Mouse (Mus musculus): ENCODE data around the gene Mthfd1l. TPM values are rescaled to one million over a fixed set of nuclear protein-coding genes. Genes with fewer than 3 reads are reported as not detected.

The Mthfd1l gene
- total and polyA plus RNA-seq, 3 experiments, result 53.4 to 237 (median 89.6) TPM

- DNase-seq (ENCODE audit: low spot score), result no peak
- no peaks in the 10 kb centered on the region for H3K9me3 ChIP-seq (replicated peaks)
- TF ChIP-seq POLR2AphosphoS5 (IDR thresholded peaks at IDR 0.05; ENCODE audit: insufficient replicate concordance, low read depth, low read length) (no peak), CTCF (IDR thresholded peaks at IDR 0.05; ENCODE audit: low read depth, low read length) (no peak), GATA2 (IDR thresholded peaks at IDR 0.05; ENCODE audit: borderline replicate concordance, low read depth, low read length) (no peak), GATA1 (IDR thresholded peaks at IDR 0.05; ENCODE audit: borderline replicate concordance, low read length) (no peak), TAL1 (conservative IDR thresholded peaks at IDR 0.05; ENCODE audit: low read depth, low read length) (no peak)
- no peaks in the 10 kb centered on the region for H3K4me1 ChIP-seq (ENCODE audit: insufficient read depth, low read depth, low read length)
- no peak overlapping the region for H3K4me3 ChIP-seq (ENCODE audit: low read depth, low read length)
- H3K27me3 ChIP-seq (ENCODE audit: insufficient read depth, low read length), result no peaks in the 10 kb centered on the region
- H3K36me3 ChIP-seq (replicated peaks), result peaks cover 91% of the 10 kb centered on the region
- ATAC-seq (ENCODE audit: extremely low read depth, insufficient number of reproducible peaks, low FRiP score, poor library complexity, severe bottlenecking), result no peak
Measured at GRCm38 (mm10) chr10:4054589-4054988, 81.7 kb downstream of the Mthfd1l start.

- no peak overlapping the region for H3K4me3 ChIP-seq (ENCODE audit: low read depth, low read length)
- no peaks in the 10 kb centered on the region for H3K27me3 ChIP-seq (ENCODE audit: insufficient read depth, low read length)
- H3K36me3 ChIP-seq (replicated peaks), result peaks cover 90% of the 10 kb centered on the region
- H3K9me3 ChIP-seq (replicated peaks), result no peaks in the 10 kb centered on the region
- no peak for TF ChIP-seq TAL1 (conservative IDR thresholded peaks at IDR 0.05; ENCODE audit: low read depth, low read length)
- TF ChIP-seq GATA2 (IDR thresholded peaks at IDR 0.05; ENCODE audit: borderline replicate concordance, low read depth, low read length), result no peak
- TF ChIP-seq GATA1 (IDR thresholded peaks at IDR 0.05; ENCODE audit: borderline replicate concordance, low read length), result no peak
- DNase-seq (ENCODE audit: low spot score) (no peak), ATAC-seq (ENCODE audit: extremely low read depth, insufficient number of reproducible peaks, low FRiP score, poor library complexity, severe bottlenecking) (no peak)
- no peaks in the 10 kb centered on the region for H3K4me1 ChIP-seq (ENCODE audit: insufficient read depth, low read depth, low read length)
Measured at GRCm38 (mm10) chr10:4057397-4057796, 84.5 kb downstream of the Mthfd1l start.

DNA sequence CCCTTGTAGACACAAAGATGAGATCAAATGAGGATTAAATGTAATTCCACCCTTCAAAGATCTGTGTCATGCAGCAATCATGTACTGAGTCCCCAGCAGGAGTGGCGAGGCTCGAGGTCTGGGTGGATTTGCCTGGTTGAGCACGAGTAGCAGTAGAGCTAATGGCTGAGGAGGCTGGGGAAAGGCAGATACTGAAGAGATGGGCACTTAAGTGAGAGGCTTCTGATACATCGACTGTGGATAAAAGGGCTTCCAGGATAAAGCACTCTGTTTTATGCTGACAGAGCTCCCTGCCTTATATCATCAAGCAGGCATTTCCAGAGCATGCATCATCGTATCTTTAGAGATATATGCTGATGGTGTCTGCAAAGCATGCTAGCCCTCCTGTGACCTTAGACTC, 84.9 kb downstream of the Mthfd1l start:
- ATAC-seq (ENCODE audit: extremely low read depth, insufficient number of reproducible peaks, low FRiP score, poor library complexity, severe bottlenecking) (no peak), DNase-seq (ENCODE audit: low spot score) (no peak)
- H3K36me3 ChIP-seq (replicated peaks), result peaks cover 90% of the 10 kb centered on the region
- TF ChIP-seq GATA1 (IDR thresholded peaks at IDR 0.05; ENCODE audit: borderline replicate concordance, low read length), result no peak
- TF ChIP-seq TAL1 (conservative IDR thresholded peaks at IDR 0.05; ENCODE audit: low read depth, low read length), result no peak
- no peak for TF ChIP-seq POLR2AphosphoS5 (IDR thresholded peaks at IDR 0.05; ENCODE audit: insufficient replicate concordance, low read depth, low read length)
- TF ChIP-seq CTCF (IDR thresholded peaks at IDR 0.05; ENCODE audit: low read depth, low read length), result no peak
- no peaks in the 10 kb centered on the region for H3K27me3 ChIP-seq (ENCODE audit: insufficient read depth, low read length)
- no peaks in the 10 kb centered on the region for H3K9me3 ChIP-seq (replicated peaks)
- H3K4me1 ChIP-seq (ENCODE audit: insufficient read depth, low read depth, low read length), result no peaks in the 10 kb centered on the region
- no peak overlapping the region for H3K4me3 ChIP-seq (ENCODE audit: low read depth, low read length)

- Histone ChIP-seq H3K27me3 (ENCODE audit: insufficient read depth, low read length) (no peaks in the 10 kb centered on the region), H3K9me3 (replicated peaks) (no peaks in the 10 kb centered on the region), H3K4me3 (ENCODE audit: low read depth, low read length) (no peak overlapping the region), H3K36me3 (replicated peaks) (peaks cover 94% of the 10 kb centered on the region), H3K4me1 (ENCODE audit: insufficient read depth, low read depth, low read length) (peaks cover 4% of the 10 kb centered on the region; the same call in 1 of the 2 replicates)
- ATAC-seq (ENCODE audit: extremely low read depth, insufficient number of reproducible peaks, low FRiP score, poor library complexity, severe bottlenecking), result no peak
- DNase-seq (ENCODE audit: low spot score), result no peak
- TF ChIP-seq TAL1 (conservative IDR thresholded peaks at IDR 0.05; ENCODE audit: low read depth, low read length) (no peak), GATA2 (IDR thresholded peaks at IDR 0.05; ENCODE audit: borderline replicate concordance, low read depth, low read length) (no peak), GATA1 (IDR thresholded peaks at IDR 0.05; ENCODE audit: borderline replicate concordance, low read length) (no peak), CTCF (IDR thresholded peaks at IDR 0.05; ENCODE audit: low read depth, low read length) (no peak), POLR2AphosphoS5 (IDR thresholded peaks at IDR 0.05; ENCODE audit: insufficient replicate concordance, low read depth, low read length) (no peak)
Measured at GRCm38 (mm10) chr10:4061071-4061987, 88.4 kb downstream of the Mthfd1l start.

DNA sequence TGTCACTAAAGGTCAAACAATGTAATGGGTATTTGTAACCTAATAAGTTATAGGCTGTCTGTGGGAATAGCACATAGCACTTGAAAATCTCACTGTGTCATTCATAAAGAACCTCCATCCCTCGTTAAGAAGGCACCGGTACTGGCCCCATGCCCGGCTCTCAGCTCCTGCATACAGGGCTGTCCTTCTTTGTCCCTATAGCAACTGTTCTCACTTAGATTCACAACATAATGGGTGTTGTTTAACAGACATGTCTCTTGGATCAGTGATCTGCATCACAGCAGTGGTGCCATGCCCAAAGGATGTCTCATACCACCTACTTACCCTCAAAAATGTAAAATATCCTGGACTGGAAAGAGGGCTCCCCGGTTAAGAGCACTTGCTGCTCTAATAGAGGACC, 90.6 kb downstream of the Mthfd1l start:
- ATAC-seq (ENCODE audit: extremely low read depth, insufficient number of reproducible peaks, low FRiP score, poor library complexity, severe bottlenecking), result no peak
- no peak for DNase-seq (ENCODE audit: low spot score)
- no peaks in the 10 kb centered on the region for H3K27me3 ChIP-seq (ENCODE audit: insufficient read depth, low read length)
- H3K4me1 ChIP-seq (ENCODE audit: insufficient read depth, low read depth, low read length), result peaks cover 4% of the 10 kb centered on the region; the same call in 1 of the 2 replicates
- H3K4me3 ChIP-seq (ENCODE audit: low read depth, low read length), result no peak overlapping the region
- TF ChIP-seq GATA2 (IDR thresholded peaks at IDR 0.05; ENCODE audit: borderline replicate concordance, low read depth, low read length), result no peak
- no peak for TF ChIP-seq CTCF (IDR thresholded peaks at IDR 0.05; ENCODE audit: low read depth, low read length)
- no peak for TF ChIP-seq GATA1 (IDR thresholded peaks at IDR 0.05; ENCODE audit: borderline replicate concordance, low read length)
- no peak for TF ChIP-seq POLR2AphosphoS5 (IDR thresholded peaks at IDR 0.05; ENCODE audit: insufficient replicate concordance, low read depth, low read length)
- TF ChIP-seq TAL1 (conservative IDR thresholded peaks at IDR 0.05; ENCODE audit: low read depth, low read length), result no peak
- no peaks in the 10 kb centered on the region for H3K9me3 ChIP-seq (replicated peaks)
- H3K36me3 ChIP-seq (replicated peaks), result peaks cover 89% of the 10 kb centered on the region

GRCm38 (mm10) chr10:4065295-4066084, 92.6 kb downstream of the Mthfd1l start:
- peaks cover 91% of the 10 kb centered on the region for H3K36me3 ChIP-seq (replicated peaks)
- no peak for DNase-seq (ENCODE audit: low spot score)
- no peak overlapping the region for H3K4me3 ChIP-seq (ENCODE audit: low read depth, low read length)
- H3K27me3 ChIP-seq (ENCODE audit: insufficient read depth, low read length), result no peaks in the 10 kb centered on the region
- peaks cover 4% of the 10 kb centered on the region; the same call in 1 of the 2 replicates for H3K4me1 ChIP-seq (ENCODE audit: insufficient read depth, low read depth, low read length)
- ATAC-seq (ENCODE audit: extremely low read depth, insufficient number of reproducible peaks, low FRiP score, poor library complexity, severe bottlenecking), result no peak
- TF ChIP-seq POLR2AphosphoS5 (IDR thresholded peaks at IDR 0.05; ENCODE audit: insufficient replicate concordance, low read depth, low read length), result no peak
- TF ChIP-seq TAL1 (conservative IDR thresholded peaks at IDR 0.05; ENCODE audit: low read depth, low read length), result no peak
- no peak for TF ChIP-seq CTCF (IDR thresholded peaks at IDR 0.05; ENCODE audit: low read depth, low read length)
- TF ChIP-seq GATA1 (IDR thresholded peaks at IDR 0.05; ENCODE audit: borderline replicate concordance, low read length), result no peak
- TF ChIP-seq GATA2 (IDR thresholded peaks at IDR 0.05; ENCODE audit: borderline replicate concordance, low read depth, low read length), result no peak
- H3K9me3 ChIP-seq (replicated peaks), result no peaks in the 10 kb centered on the region
